In genomic region chr10:61829046-61829445, GRCm38 (mm10) we compare ENCODE assay signal across 22 mouse cellular contexts. TPM values are rescaled to one million over a fixed set of nuclear protein-coding genes. Genes with fewer than 3 reads are reported as not detected.
DNase-seq lines count a peak whose midpoint lies in the region; ATAC-seq lines count a peak whose summit lies in the region.
"Had no signal": no experiment of that assay in that cellular context is flagged by ENCODE, and none has a peak within 500 bp of the region (broad histone marks: within the 10 kb centered on the region; RNA-seq: fewer than 3 reads in every experiment).

No protein-coding gene starts in this region.

- no peaks in the 10 kb centered on the region for H3K9me3 ChIP-seq in kidney, embryonic 15.5 days (replicated peaks)
- no peaks in the 10 kb centered on the region for H3K9me3 ChIP-seq in kidney, embryonic 16.5 days (ENCODE audit: low read length)
- no peaks in the 10 kb centered on the region for H3K9me3 ChIP-seq in limb, embryonic 10.5 days (replicated peaks)
- H3K9me3 ChIP-seq: forebrain, embryonic 15.5 days; heart, embryonic 15.5 days; hindbrain, embryonic 15.5 days had no signal

- H3K4me2 ChIP-seq in kidney, embryonic 15.5 days, result no peak overlapping the region
- no peak overlapping the region for H3K4me2 ChIP-seq in kidney, embryonic 16.5 days (replicated peaks; ENCODE audit: low read depth, low read length)
- H3K4me2 ChIP-seq: forebrain, embryonic 15.5 days; heart, embryonic 11.5 days; heart, embryonic 15.5 days; hindbrain, embryonic 15.5 days had no signal

- WGBS in kidney, embryonic 15.5 days, result 39% methylated on average over 4 of the region's 4 CpGs
- 40% methylated on average over 4 of the region's 4 CpGs for WGBS in kidney, embryonic 16.5 days
- WGBS in limb, embryonic 10.5 days, result 68% methylated on average over 4 of the region's 4 CpGs

- peak; percentile 23; the same call in 1 of the 2 replicates for ATAC-seq in kidney, embryonic 15.5 days (replicated peaks; ENCODE audit: low FRiP score)
- no peak for ATAC-seq in kidney, embryonic 16.5 days (ENCODE audit: low FRiP score, low TSS enrichment)
- no peak for ATAC-seq in erythroblast, adult 5-6 weeks (replicated peaks; ENCODE audit: low FRiP score, poor library complexity, severe bottlenecking)
- ATAC-seq: forebrain, embryonic 15.5 days; intestine, embryonic 16.5 days; Patski had no signal

- H3K4me1 ChIP-seq in kidney, embryonic 15.5 days, result peaks cover 39% of the 10 kb centered on the region
- H3K4me1 ChIP-seq in kidney, embryonic 16.5 days (ENCODE audit: insufficient read depth, low read length), result peaks cover 17% of the 10 kb centered on the region
- peaks cover 77% of the 10 kb centered on the region for H3K4me1 ChIP-seq in limb, embryonic 10.5 days
- H3K4me1 ChIP-seq: forebrain, embryonic 15.5 days; heart, embryonic 15.5 days had no signal

- peak; percentile 93 for DNase-seq in R1 (ENCODE audit: low read depth, low spot score)
- DNase-seq in limb, embryonic 10.5 days (ENCODE audit: low spot score), result no peak
- DNase-seq in urinary bladder, adult 2 months (ENCODE audit: low spot score), result no peak
- DNase-seq: adrenal gland, adult 8-10 months; adrenal gland, postnatal 36 days; cerebellum, adult 11 months; cerebellum, adult 9-10 months; cerebellum, postnatal 25 days; gastrocnemius, postnatal 10 days; heart, adult 18-20 months; heart, postnatal 14 days had no signal

- no peak overlapping the region for H3K9ac ChIP-seq in kidney, embryonic 15.5 days
- H3K9ac ChIP-seq in kidney, embryonic 16.5 days (replicated peaks; ENCODE audit: low read length), result no peak overlapping the region
- H3K9ac ChIP-seq: forebrain, embryonic 15.5 days; heart, embryonic 15.5 days; hindbrain, embryonic 15.5 days had no signal

- H3K4me3 ChIP-seq in kidney, embryonic 15.5 days (replicated peaks), result no peak overlapping the region
- no peak overlapping the region for H3K4me3 ChIP-seq in kidney, embryonic 16.5 days (ENCODE audit: low read length)
- H3K4me3 ChIP-seq in limb, embryonic 10.5 days, result no peak overlapping the region
- H3K4me3 ChIP-seq: erythroblast, embryonic 14.5 days; forebrain, embryonic 15.5 days; heart, embryonic 15.5 days; hindbrain, embryonic 15.5 days had no signal

- H3K36me3 ChIP-seq in kidney, embryonic 15.5 days, result no peaks in the 10 kb centered on the region
- H3K36me3 ChIP-seq in kidney, embryonic 16.5 days (ENCODE audit: insufficient read depth, low read length), result no peaks in the 10 kb centered on the region
- no peaks in the 10 kb centered on the region for H3K36me3 ChIP-seq in limb, embryonic 10.5 days
- H3K36me3 ChIP-seq: forebrain, embryonic 15.5 days; heart, embryonic 15.5 days; hindbrain, embryonic 15.5 days had no signal

- H3K27me3 ChIP-seq in kidney, embryonic 15.5 days, result no peaks in the 10 kb centered on the region
- H3K27me3 ChIP-seq in kidney, embryonic 16.5 days (ENCODE audit: insufficient read depth, low read length), result no peaks in the 10 kb centered on the region
- H3K27me3 ChIP-seq in limb, embryonic 10.5 days (ENCODE audit: low read depth, poor library complexity, severe bottlenecking), result no peaks in the 10 kb centered on the region
- H3K27me3 ChIP-seq: CH12.LX; forebrain, embryonic 15.5 days; heart, embryonic 15.5 days; hindbrain, embryonic 15.5 days had no signal

- H3K27ac ChIP-seq in kidney, embryonic 15.5 days, result no peak overlapping the region
- no peak overlapping the region for H3K27ac ChIP-seq in kidney, embryonic 16.5 days (ENCODE audit: low read length)
- peak overlapping the region; percentile 71; the same call in 1 of the 2 replicates for H3K27ac ChIP-seq in limb, embryonic 10.5 days
- H3K27ac ChIP-seq: forebrain, embryonic 15.5 days; heart, embryonic 15.5 days; hindbrain, embryonic 15.5 days had no signal

RNA-seq across cellular contexts. Expression of gene H2afy2, which starts 45.1 kb away (rescaled TPM):
- 155 and 156 TPM in 2 replicates for polyA plus RNA-seq in kidney, embryonic 15.5 days (2015; fragmentation: Nextera tagmentation; extraction: Ambion mirVana)
- 140 and 155 TPM in 2 replicates for polyA plus RNA-seq in kidney, embryonic 16.5 days (2015; fragmentation: Nextera tagmentation; extraction: Ambion mirVana)
- polyA plus RNA-seq in limb, embryonic 10.5 days (2016; fragmentation: Nextera tagmentation; extraction: Ambion mirVana), result 285 and 298 TPM in 2 replicates
- 19.5 and 20.0 TPM in 2 replicates for polyA plus RNA-seq in urinary bladder, adult 2 months (2012; rRNA removed)
- not detected in 2 replicates for total RNA-seq in erythroblast, adult 5-6 weeks (2015; ENCODE audit: low replicate concordance)
- 0.70 TPM in 1 of 2 replicates, not detected in the other for total RNA-seq in erythroblast, adult 5-6 weeks (2017; ENCODE audit: low replicate concordance)
- total RNA-seq: CH12.LX had no signal
- polyA plus RNA-seq: erythroblast, embryonic 14.5 days had no signal
